Mouse (Mus musculus): ENCODE measurements around the gene Selenoo. TPM values are rescaled to one million over a fixed set of nuclear protein-coding genes. Genes with fewer than 3 reads are reported as not detected.
A peak's percentile ranks its signal among the peaks of the same experiment; 100 is the strongest.

Gene Selenoo
- polyA plus RNA-seq, 1 experiment from 2014 or later = 21.3 TPM

DNA sequence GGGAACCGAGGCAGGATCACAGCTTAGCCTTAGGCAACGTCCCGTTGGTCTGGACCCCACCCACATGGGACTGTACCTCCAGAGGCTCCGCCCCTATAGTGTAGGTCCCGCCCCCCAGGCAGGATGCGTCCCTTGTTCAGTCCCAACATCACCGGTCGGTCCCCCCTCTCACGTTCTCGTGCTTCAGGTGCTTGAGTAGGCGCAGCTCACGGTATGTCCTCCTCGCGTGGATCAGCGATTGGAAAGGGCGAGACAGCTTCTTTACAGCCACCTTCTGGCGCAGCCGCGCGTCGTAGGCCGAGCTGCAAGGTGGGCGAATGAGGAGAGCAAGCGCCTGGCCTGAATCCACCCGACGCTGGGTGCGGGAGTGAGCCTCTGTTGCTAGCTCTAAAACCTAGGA is 57.7 kb downstream of the Selenoo start:
- Histone ChIP-seq H3K27ac (replicated peaks) (peak overlapping the region; percentile 82), H3K27me3 (no peaks in the 10 kb centered on the region), H3K4me2 (peak overlapping the region; percentile 85), H3K4me3 (peak overlapping the region; percentile 82), H3K9ac (peak overlapping the region; percentile 61), H3K9me3 (no peaks in the 10 kb centered on the region), H3K36me3 (no peaks in the 10 kb centered on the region), H3K4me1 (replicated peaks) (peaks cover 44% of the 10 kb centered on the region)
- 2% methylated on average over 27 of the region's 27 CpGs for WGBS
- peak; percentile 59 for ATAC-seq (ENCODE audit: low FRiP score, low read depth)

GRCm38 (mm10) chr15:89147024-89147423 is 58.1 kb downstream of the Selenoo start:
- Histone ChIP-seq H3K9ac (peak overlapping the region; percentile 61), H3K27ac (replicated peaks) (peak overlapping the region; percentile 82), H3K4me1 (replicated peaks) (peaks cover 45% of the 10 kb centered on the region), H3K27me3 (no peaks in the 10 kb centered on the region), H3K36me3 (no peaks in the 10 kb centered on the region), H3K4me2 (peak overlapping the region; percentile 85), H3K4me3 (peak overlapping the region; percentile 82), H3K9me3 (no peaks in the 10 kb centered on the region)
- ATAC-seq (ENCODE audit: low FRiP score, low read depth) = no peak
- WGBS = 10% methylated on average over 14 of the region's 16 CpGs

- Histone ChIP-seq H3K9me3 (no peaks in the 10 kb centered on the region), H3K9ac (peak overlapping the region; percentile 61; the same call in 1 of the 2 replicates), H3K27me3 (no peaks in the 10 kb centered on the region), H3K4me2 (peak overlapping the region; percentile 85), H3K27ac (replicated peaks) (peak overlapping the region; percentile 82), H3K4me3 (peak overlapping the region; percentile 82), H3K36me3 (no peaks in the 10 kb centered on the region), H3K4me1 (replicated peaks) (peaks cover 49% of the 10 kb centered on the region)
- 17% methylated on average over 10 of the region's 10 CpGs for WGBS
- ATAC-seq (ENCODE audit: low FRiP score, low read depth) = no peak
Observed at GRCm38 (mm10) chr15:89147456-89147855, 58.6 kb downstream of the Selenoo start.

- H3K4me1 ChIP-seq (replicated peaks) = peaks cover 49% of the 10 kb centered on the region
- H3K9ac ChIP-seq = peak overlapping the region; percentile 61
- H3K27me3 ChIP-seq = no peaks in the 10 kb centered on the region
- ATAC-seq (ENCODE audit: low FRiP score, low read depth) = no peak
- no peaks in the 10 kb centered on the region for H3K9me3 ChIP-seq
- H3K27ac ChIP-seq (replicated peaks) = peak overlapping the region; percentile 91; the same call in 1 of the 2 replicates
- no peaks in the 10 kb centered on the region for H3K36me3 ChIP-seq
- H3K4me2 ChIP-seq = peak overlapping the region; percentile 85
- H3K4me3 ChIP-seq = peak overlapping the region; percentile 82
- 44% methylated on average over 4 of the region's 4 CpGs for WGBS
Observed at GRCm38 (mm10) chr15:89147895-89148294, 59.0 kb downstream of the Selenoo start.

DNA sequence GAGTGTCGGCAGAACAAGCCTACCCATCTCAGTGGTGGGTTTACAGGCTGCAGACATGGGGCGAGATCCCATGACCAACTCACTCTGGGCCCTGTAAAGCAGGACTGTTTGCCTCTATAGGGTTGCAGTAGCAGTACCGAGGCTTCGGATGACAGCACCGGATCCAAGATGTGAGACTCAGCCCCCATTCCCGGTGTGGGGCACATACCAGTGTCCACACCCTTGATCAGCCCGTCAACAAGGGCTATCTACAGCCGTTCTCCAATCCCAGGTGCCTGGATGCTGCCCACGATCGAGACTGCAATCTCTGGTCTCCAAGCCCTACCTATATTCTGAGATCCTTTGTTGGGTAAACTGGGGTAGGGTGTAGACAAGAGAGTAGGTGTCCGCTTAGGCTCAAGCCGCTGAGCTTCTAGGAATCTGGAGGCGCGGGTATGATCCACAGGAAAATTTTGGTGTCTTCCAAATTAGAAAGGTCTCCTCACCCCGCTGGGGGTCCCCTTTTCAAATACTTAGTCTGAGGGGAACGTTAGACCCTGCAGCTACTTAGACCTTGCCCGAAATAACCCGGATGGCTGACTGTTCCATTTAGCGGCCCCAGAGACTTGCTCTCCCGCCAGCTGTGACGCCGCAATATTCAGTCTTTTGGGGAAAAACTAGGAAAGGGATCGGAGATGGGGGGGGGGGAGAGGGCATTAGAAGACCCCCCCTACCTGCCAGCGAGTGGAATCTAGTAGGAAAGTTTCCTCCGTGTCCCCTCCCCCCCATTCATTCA is 59.8 kb downstream of the Selenoo start:
- Histone ChIP-seq H3K27ac (replicated peaks) (peak overlapping the region; percentile 91), H3K9me3 (no peaks in the 10 kb centered on the region), H3K9ac (peak overlapping the region; percentile 82), H3K4me1 (replicated peaks) (peaks cover 49% of the 10 kb centered on the region), H3K4me3 (peak overlapping the region; percentile 82), H3K4me2 (peak overlapping the region; percentile 85), H3K27me3 (no peaks in the 10 kb centered on the region), H3K36me3 (no peaks in the 10 kb centered on the region)
- WGBS = 3% methylated on average over 23 of the region's 25 CpGs
- no peak for ATAC-seq (ENCODE audit: low FRiP score, low read depth)

- Histone ChIP-seq H3K4me2 (peak within 1 kb of the TSS; percentile 85), H3K36me3 (peaks cover 7% of the 10 kb centered on the region), H3K27me3 (no peaks in the 10 kb centered on the region), H3K4me1 (replicated peaks) (peaks cover 49% of the 10 kb centered on the region), H3K4me3 (peak within 1 kb of the TSS; percentile 82), H3K9ac (peak within 1 kb of the TSS; percentile 82), H3K27ac (replicated peaks) (peak within 1 kb of the TSS; percentile 91), H3K9me3 (no peaks in the 10 kb centered on the region)
- under 1% methylated on average over 41 of the region's 61 CpGs for WGBS
- peak; percentile 70 for ATAC-seq (ENCODE audit: low FRiP score, low read depth)
Observed at GRCm38 (mm10) chr15:89149271-89150040, 60.6 kb downstream of the Selenoo start, which contains the start of gene Mapk11. TSS of gene Mapk11 (minus strand) at chr15:89149628.

Other genes starting within 250 kb of the Selenoo start
- gene Pim3, start 226.9 kb upstream of the Selenoo start, polyA plus RNA-seq (2015; fragmentation: Nextera tagmentation; extraction: Ambion mirVana) = 69.2 and 69.3 TPM in 2 replicates
- gene Ttll8, start 134.7 kb upstream of the Selenoo start, polyA plus RNA-seq (2015; fragmentation: Nextera tagmentation; extraction: Ambion mirVana) = 0.08 and 0.14 TPM in 2 replicates
- 26.5 and 31.0 TPM in 2 replicates for gene Mlc1, start 110.1 kb upstream of the Selenoo start, polyA plus RNA-seq (2015; fragmentation: Nextera tagmentation; extraction: Ambion mirVana)
- gene Mov10l1, start 106.2 kb upstream of the Selenoo start, polyA plus RNA-seq (2015; fragmentation: Nextera tagmentation; extraction: Ambion mirVana) = not detected in 2 replicates
- gene Panx2, start 29.4 kb upstream of the Selenoo start, polyA plus RNA-seq (2015; fragmentation: Nextera tagmentation; extraction: Ambion mirVana) = 7.9 and 9.2 TPM in 2 replicates
- gene Trabd, start 14.0 kb upstream of the Selenoo start, polyA plus RNA-seq (2015; fragmentation: Nextera tagmentation; extraction: Ambion mirVana) = 37.9 and 41.7 TPM in 2 replicates
- 16.6 and 16.9 TPM in 2 replicates for gene Tubgcp6, start 34.0 kb downstream of the Selenoo start, polyA plus RNA-seq (2015; fragmentation: Nextera tagmentation; extraction: Ambion mirVana)
- gene Hdac10, start 39.6 kb downstream of the Selenoo start, polyA plus RNA-seq (2015; fragmentation: Nextera tagmentation; extraction: Ambion mirVana) = 25.3 and 27.6 TPM in 2 replicates
- gene Mapk12, start 51.6 kb downstream of the Selenoo start, polyA plus RNA-seq (2015; fragmentation: Nextera tagmentation; extraction: Ambion mirVana) = 4.2 and 4.6 TPM in 2 replicates
- 27.3 and 28.3 TPM in 2 replicates for gene Mapk11, start 60.5 kb downstream of the Selenoo start, polyA plus RNA-seq (2015; fragmentation: Nextera tagmentation; extraction: Ambion mirVana)
- gene Plxnb2, start 91.7 kb downstream of the Selenoo start, polyA plus RNA-seq (2015; fragmentation: Nextera tagmentation; extraction: Ambion mirVana) = 90.7 and 105 TPM in 2 replicates
- 80.4 and 93.7 TPM in 2 replicates for gene Dennd6b, start 107.4 kb downstream of the Selenoo start, polyA plus RNA-seq (2015; fragmentation: Nextera tagmentation; extraction: Ambion mirVana)
- 71.3 and 73.4 TPM in 2 replicates for gene Ppp6r2, start 122.5 kb downstream of the Selenoo start, polyA plus RNA-seq (2015; fragmentation: Nextera tagmentation; extraction: Ambion mirVana)
- 96.8 and 102 TPM in 2 replicates for gene Sbf1, start 226.2 kb downstream of the Selenoo start, polyA plus RNA-seq (2015; fragmentation: Nextera tagmentation; extraction: Ambion mirVana)
- gene Adm2, start 233.6 kb downstream of the Selenoo start, polyA plus RNA-seq (2015; fragmentation: Nextera tagmentation; extraction: Ambion mirVana) = not detected in 2 replicates
- not detected in 2 replicates for gene Miox, start 245.3 kb downstream of the Selenoo start, polyA plus RNA-seq (2015; fragmentation: Nextera tagmentation; extraction: Ambion mirVana)